Mouse (Mus musculus) neutrophil, adult 5-6 weeks (primary cell): ENCODE results near the gene Ptprd. TPM values are rescaled to one million over a fixed set of nuclear protein-coding genes. Genes with fewer than 3 reads are reported as not detected.
"Not testable (repeated sequence)": the region's sequence is repeated elsewhere in the genome, so short reads cannot be mapped to it uniquely, and the experiment has no call there.

Experiments used
- ATAC-seq: fragments of 151-379, 151-347 bp; 2 replicates; pipeline ENCODE4 v1.8.0; 2017; ENCODE audit warnings: mild to moderate bottlenecking, moderate TSS enrichment; ENCODE audit not compliant: insufficient number of reproducible peaks, poor library complexity, low FRiP score, severe bottlenecking; ENCODE audit errors: extremely low read depth
- total RNA-seq: library from RNA; stranded (forward); fragments of 200-1000 nt; gene quantifications from 2 replicates; pipeline ENCODE4 v1.2.3, GENCODE M21; 2017

The Ptprd gene
- total RNA-seq, 1 experiment from 2014 or later: 0.35 TPM

GRCm38 (mm10) chr4:77992709-77993108 lies 219.1 kb downstream of the Ptprd start:
- no peak for ATAC-seq

GRCm38 (mm10) chr4:77982094-77982493 lies 229.7 kb downstream of the Ptprd start:
- no peak for ATAC-seq

- ATAC-seq: no peak
Observed at GRCm38 (mm10) chr4:77961711-77962110, 250.1 kb downstream of the Ptprd start.

GRCm38 (mm10) chr4:77889489-77889888 lies 322.3 kb downstream of the Ptprd start:
- no peak for ATAC-seq

DNA sequence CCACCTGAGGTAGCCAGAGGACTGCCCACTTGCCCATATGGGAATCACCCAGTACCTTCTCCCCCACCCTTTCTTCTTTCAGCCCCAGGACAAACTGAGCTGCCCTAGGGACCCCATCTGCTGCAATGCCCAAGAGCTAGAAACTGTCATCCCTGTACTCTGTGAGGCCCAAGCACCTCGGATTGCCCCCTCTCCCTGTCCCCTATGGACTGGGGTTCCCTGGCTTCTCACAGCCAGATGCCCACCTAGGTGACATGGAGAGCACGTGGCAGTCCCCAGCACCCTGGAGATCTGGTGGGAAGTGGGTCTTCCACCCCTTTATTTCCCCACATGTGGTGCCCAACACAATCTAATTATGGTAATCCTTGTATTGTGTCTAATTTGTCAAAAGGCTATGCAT lies 331.5 kb downstream of the Ptprd start:
- no peak for ATAC-seq

- ATAC-seq: no peak
Observed at GRCm38 (mm10) chr4:77861269-77861668, 350.5 kb downstream of the Ptprd start.

DNA sequence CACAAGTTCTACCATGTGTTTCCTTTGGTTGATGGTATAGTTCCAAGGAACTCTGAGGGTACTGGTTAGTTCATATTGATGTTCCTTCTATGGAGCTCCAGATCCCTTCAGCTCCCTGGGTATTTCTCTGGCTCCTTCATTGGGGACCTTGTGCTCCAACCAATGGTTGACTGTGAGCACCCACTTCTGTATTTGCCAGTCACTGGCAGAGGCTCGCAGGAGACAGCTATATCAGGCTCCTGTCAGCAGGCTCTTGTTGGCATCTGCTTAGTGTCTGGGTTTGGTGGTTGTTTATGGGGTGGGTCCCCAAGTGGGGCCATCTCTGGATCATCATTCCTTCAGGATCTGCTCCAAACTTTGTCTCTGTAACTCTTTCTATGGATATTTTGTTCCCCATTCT lies 414.4 kb downstream of the Ptprd start:
- not testable (repeated sequence) for ATAC-seq

DNA sequence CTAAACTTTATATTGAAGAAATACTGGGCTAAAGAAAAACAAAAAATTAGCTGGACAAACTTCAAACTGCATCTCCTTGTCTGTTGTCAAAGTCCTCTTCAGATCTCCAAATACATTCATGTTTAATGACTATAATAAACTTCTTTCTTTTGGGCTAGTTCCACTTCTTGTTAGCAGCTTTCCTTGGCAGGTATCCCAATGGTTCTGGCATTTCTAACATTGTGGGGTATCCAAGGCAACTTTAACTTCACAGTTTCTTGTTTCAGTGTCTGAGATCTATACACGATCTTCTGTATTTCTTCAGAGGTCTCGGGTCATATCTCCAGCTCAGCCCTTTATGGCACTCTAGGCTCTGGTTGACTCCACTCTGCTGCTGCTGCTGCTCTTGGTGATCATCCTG lies 434.5 kb downstream of the Ptprd start:
- ATAC-seq: no peak

DNA sequence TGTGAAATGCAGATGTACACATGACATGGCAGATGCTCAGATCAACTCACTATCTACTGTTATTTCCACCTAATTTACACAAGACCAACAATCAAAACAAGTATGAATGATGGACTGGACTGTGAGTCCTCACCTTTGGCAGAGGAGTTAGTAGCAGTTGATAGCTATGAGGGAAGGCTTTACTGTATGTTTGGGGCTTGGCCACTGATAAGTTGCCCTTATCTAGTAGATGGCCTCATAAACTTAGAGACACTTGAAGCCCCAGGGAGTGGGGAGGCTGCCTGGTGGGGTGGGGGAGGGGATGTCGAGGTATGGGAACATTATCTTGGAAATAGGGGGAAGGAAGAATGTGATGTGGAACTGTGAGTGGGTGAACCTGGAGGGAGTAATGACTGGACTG lies 448.0 kb downstream of the Ptprd start:
- no peak for ATAC-seq

DNA sequence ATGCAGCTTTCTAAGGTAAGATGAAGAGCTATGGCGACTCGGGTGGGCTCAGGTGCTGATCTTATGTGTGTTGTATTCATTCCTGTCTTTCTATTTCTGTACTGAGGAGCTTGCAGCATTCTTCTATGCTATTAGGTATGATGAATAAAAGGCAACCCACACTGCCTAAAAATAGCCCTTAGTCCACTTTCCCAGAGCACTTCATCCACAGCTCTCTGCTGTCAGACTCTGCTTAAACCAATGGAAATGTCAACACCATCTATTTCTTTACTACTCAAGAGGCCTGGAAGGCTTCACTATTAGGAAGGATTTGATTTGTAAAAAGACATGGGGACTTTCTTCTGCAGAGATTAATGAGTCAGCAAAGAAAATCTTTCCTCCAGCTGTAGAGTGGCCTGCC lies 468.4 kb downstream of the Ptprd start:
- no peak for ATAC-seq

GRCm38 (mm10) chr4:77721908-77722307 lies 489.9 kb downstream of the Ptprd start:
- ATAC-seq: no peak

DNA sequence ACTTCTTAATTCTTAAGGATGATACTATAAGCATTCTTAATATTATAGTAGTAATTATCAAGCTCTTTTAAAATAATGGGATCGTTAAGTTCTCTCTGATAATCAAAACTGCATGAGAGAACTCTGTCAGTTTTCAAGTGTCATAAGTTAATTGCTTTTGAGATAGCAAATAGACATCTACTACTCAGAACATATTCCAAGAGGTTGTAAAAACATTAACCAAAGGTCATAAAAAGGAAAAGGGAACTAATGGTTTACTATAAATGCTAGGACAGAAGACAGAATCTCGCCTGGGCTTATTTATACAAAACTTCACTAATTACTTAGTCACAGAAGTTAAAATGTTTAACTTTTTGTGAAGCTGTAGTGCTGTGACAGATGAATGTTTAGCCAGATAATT lies 494.0 kb downstream of the Ptprd start:
- ATAC-seq: no peak

GRCm38 (mm10) chr4:77710231-77710630 lies 501.5 kb downstream of the Ptprd start:
- no peak for ATAC-seq

DNA sequence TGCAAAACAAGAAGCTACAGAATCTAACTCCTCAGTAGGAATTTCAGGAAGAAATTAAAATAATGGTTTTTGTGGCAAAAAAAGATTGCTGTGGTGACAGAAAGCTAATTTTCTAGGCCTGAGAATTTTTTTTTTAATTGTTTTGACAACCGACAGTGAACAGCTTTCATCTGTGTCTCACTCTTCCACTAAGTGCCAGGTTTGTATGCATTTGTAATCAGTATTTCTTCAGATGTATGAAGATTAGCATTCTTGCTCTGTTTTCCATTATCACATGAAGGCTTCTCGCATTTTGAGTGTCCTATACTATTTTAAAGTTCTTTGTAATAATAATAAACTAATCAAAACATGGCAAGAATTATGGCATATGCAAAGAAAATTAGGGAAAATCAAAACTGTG lies 513.5 kb downstream of the Ptprd start:
- ATAC-seq: no peak

DNA sequence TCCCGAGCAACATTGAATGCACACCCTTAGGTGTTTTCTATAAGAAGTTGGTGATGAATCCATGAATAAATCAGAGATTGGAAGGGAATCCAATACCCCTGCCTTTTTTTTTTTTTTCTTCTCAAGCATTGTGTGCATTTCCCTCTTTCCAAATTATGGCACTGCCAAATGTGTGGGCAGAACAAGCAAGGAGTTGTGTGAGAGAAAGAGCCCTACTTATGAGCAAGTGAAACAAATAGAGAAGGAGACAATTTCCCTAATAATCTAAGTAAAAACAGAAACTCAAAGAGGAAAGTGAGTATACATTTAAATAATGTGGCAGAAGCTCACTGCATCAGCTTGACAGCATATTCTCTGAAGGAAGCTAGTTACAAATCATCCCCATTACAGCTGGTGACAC lies 536.0 kb downstream of the Ptprd start:
- ATAC-seq: no peak

GRCm38 (mm10) chr4:77664761-77665160 lies 547.0 kb downstream of the Ptprd start:
- no peak for ATAC-seq

DNA sequence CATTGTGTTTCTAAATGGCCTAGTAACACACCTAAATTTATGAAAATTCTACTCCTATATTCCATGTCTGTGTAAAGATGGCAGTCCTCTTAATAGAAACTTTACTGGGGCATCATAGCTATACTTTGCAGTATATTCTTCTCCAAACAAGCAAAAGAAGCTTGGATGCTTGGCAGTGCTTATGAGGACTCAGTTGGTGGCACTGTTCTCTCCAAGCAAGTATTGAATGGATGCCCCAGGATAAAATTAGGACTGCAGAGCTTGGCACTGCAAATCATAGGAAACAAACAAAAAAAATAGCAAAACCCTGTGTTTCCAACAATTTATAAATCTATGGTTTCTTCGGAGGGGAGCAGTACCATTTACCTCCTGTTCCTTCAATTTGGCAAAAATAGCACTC lies 549.5 kb downstream of the Ptprd start:
- no peak for ATAC-seq

- no peak for ATAC-seq
Observed at GRCm38 (mm10) chr4:77655669-77656068, 556.1 kb downstream of the Ptprd start.

DNA sequence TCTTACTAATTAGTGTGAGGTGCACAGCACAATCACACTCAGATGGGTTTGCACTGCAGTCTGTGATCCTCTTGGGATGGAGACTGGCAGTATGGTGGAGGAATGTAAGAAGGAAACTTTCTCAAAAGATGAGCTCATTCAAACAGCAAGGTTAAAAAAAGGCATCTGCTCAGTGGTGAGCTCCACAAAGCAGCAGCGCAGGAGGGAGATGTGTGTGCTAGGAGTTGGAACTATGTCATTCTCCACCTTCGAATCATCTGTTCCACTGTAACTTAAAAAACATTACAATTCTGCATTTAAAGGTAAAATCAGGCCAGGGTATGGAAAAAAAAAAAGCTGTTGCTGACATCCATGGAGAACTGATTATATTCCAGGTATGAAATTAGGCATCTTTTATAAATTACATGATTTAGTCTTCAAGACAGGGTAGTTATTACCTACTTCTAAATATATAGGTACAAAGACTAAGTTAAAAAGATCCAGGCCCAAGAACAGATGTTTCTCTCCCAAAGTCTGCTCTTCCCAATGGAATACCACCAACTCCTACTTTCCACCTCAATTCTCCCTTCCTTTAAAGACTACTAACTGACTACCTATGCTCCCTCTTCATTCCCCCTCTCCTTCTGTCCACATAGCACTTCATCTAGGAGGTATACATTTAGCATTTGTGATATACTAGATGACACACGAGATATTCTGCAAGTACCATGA lies 562.0 kb downstream of the Ptprd start:
- no peak for ATAC-seq

- ATAC-seq: no peak
Observed at GRCm38 (mm10) chr4:77648911-77649310, 562.9 kb downstream of the Ptprd start.

DNA sequence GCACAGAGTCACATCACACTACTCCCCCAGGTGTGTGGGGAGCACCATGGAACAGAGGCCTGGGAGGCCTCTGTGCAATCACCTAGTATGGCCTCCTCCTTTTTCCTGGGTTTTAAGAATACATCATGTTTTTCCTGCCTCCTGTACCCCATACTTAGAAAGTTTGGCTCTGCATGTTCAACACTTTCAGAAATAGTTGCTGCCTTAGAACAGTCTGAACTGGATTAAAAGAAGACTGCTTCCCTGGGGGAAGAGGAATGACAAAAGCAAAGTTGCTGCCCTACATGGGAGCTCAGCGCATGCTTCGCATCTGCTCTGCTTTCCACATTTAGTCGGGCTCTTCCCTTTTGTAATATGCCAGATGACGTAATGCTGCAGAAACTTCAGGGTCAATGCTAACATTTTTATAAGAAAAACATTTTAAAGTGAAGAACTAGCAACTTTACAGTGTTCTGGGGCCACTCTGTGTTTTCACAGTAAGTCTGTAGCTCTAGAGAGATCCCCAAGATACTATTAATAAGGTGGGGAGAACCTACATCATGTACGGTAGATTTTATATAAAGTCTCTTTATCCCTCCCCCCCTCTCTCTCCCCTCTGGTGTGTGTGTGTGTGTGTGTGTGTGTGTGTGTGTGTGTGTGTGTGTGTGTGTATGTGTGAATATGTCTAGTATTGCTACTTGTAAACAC lies 564.2 kb downstream of the Ptprd start:
- ATAC-seq: no peak
